Mouse (Mus musculus) brain, embryonic 18.5 days (tissue): Measurements from ENCODE around the gene Egf.
"Not testable (repeated sequence)": the region's sequence is repeated elsewhere in the genome, so short reads cannot be mapped to it uniquely, and the experiment has no call there.

Experiments used
- DNase-seq: peaks from one replicate; pipeline ENCODE4 v3.0.0-alpha.2; 2012; ENCODE audit warnings: low read depth, low spot score

Gene Egf

GRCm38 (mm10) chr3:129754650-129755604, at the start of gene Egf:
TSS of gene Egf (minus strand) at chr3:129755316.
- DNase-seq = peak; percentile 12

DNA sequence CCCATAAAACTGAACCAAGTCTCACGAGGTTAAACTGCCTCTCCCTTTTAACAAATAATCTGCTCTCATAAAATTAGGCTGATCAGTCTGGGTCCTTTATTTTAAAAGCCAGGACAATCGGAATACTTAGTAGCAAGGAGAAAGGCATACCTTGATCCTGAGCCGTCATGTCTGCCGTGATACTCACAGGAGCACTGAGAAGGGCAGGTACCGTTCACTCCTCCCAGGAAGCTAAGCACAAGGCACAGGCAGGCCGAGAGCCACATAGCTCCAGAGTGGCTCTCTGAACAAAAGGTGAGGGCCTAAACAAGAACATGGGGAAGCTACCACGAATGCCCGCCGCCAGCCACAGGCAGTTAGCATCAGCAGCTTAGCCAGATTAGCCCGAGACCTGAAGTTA, 48.6 kb upstream of the Egf start, which contains the start of gene Lrit3:
Gene Lrit3 (minus strand): TSS at position 266 of the 400 bp plus-strand sequence.
- DNase-seq = no peak

GRCm38 (mm10) chr3:129799011-129799410, 43.9 kb upstream of the Egf start:
- DNase-seq = no peak

- no peak for DNase-seq
Measured at GRCm38 (mm10) chr3:129798551-129798950, 43.4 kb upstream of the Egf start.

DNA sequence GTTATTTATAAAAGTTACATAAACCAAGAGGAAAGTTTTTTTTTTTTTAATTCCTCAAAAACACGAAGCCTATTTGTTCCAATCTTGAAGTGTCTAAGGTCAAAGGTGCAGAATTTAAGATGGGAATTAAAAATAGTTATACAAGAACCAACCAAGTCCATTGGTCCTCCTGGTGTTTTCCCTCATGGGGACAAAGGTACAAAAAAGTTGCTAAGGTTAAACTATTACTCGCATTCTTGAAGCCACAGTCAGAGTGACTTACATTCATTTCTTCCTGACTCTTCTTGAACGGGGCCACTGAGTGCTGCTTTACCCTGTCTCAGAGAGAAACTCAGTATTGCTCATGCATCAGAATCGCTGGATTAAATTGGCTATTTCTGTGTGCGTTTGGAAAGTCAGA, 42.2 kb upstream of the Egf start:
- no peak for DNase-seq

GRCm38 (mm10) chr3:129793801-129794200, 38.7 kb upstream of the Egf start:
- no peak for DNase-seq

DNA sequence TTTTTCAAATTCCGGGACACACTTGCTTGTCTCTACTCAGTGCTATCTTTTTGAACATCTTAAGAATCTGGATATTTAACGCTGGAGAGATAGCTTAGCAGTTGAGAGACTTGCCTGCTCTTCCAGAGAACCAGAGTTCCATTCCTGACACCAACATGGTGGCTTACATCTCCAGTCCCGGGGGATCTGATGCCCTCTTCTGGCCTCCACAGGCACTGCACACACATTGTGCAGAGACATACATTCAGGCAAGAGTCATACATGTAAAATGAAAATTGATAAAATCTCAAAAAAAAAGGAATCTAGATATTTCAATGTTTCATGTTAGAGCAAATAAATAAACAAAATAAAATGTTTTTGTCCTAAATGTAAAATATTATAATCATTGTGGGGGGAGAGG, 27.6 kb upstream of the Egf start:
- no peak for DNase-seq

DNA sequence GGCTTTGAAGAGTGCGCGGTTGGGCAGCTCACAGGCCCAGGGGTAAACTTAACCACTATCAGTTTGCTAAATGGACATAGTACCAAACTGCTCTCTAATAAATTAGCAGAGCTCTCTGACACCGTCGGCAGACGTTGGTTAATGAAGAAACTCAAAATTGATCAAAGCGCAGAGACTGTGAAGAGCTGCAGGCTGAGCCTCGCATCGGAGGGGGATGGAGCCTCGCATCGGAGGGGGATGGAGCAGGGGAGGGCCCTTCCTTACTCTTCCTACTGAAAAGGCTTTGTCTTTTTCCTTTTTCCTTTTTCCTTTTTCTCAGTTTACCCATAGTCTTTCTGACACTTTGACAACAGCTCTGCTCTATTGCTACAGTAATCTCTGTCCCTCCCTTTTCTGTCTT, 26.3 kb upstream of the Egf start:
- no peak for DNase-seq

GRCm38 (mm10) chr3:129771210-129771609, 16.1 kb upstream of the Egf start:
- DNase-seq = no peak

DNA sequence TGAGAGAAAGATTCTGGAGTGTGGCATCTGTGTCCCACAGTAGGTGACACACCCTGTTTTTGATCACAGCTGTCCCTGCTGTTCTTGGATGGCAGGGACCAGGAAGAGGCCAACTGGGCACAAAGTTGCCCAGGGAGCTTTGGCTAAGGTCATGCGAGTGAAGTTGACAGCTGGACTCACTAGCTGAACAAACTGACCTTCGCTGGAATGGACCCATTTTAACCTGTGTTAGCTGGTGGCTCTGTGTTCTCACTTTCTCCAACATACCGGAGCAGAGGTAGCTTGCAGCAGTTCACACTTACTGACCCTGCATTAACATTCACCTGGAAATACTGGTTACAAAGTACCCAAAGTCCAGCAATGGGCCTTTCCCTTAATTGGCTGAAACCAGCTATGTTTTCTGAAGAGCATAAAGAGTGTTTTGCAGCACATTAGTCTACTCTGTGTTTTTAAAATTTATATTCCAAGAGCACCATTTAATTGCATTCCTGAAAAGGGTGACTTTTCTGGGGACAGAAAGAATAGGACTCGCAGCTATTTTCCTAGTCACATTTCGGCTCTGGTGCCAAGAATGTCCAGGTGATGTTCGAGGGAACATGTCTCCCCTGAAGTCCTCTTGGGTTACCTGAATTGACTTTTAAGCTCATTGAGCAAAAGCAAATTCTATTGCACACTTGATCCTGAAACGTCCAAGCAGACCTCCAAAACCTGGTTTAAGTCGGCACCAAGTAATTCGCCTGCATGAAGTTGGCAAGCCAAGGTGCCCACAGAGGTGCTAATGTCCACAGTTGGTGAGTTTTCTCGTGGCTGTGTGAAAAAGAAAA, 12.1 kb upstream of the Egf start:
- no peak for DNase-seq

GRCm38 (mm10) chr3:129766106-129766505, 11.0 kb upstream of the Egf start:
- no peak for DNase-seq

DNA sequence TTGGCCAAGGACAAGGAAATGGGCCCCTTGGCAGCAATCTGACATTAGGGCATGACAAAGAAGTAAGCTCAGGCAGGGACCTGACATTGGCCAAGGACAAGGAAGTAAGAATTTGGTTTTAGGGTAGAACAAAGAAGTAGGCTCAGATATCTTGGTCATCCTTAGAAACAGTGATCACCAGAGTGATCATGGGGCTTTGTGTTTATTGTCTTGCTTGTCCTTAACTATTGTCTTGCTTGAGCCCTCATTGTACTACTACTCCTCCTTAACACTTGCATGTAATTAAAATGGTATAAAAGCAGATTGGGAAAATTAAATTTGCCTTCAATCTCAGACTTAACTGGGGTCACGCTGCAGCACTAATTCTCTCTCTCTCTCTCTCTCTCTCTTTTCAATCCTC, 2.5 kb upstream of the Egf start:
- DNase-seq = not testable (repeated sequence)

GRCm38 (mm10) chr3:129744803-129745202, 10.3 kb downstream of the Egf start:
- DNase-seq = no peak

DNA sequence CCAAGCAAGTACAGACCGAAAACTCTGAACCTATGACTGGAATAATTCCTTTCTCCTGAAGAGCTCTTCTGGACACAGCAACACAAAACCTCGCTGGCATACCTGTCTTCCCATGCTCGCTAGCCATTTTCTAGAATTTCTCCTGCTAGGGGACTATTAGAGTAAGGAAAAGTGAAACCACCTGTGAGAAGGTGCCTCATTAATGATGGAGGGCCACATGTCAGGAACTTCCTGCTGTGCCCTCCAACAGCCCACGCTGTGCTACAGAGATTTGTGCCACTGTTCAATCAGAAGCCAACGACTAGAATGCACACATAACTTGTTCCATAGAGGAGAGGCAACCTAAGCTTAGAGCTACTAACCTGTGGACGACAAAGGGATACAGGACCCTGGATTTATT, 12.3 kb downstream of the Egf start:
- DNase-seq = no peak

DNA sequence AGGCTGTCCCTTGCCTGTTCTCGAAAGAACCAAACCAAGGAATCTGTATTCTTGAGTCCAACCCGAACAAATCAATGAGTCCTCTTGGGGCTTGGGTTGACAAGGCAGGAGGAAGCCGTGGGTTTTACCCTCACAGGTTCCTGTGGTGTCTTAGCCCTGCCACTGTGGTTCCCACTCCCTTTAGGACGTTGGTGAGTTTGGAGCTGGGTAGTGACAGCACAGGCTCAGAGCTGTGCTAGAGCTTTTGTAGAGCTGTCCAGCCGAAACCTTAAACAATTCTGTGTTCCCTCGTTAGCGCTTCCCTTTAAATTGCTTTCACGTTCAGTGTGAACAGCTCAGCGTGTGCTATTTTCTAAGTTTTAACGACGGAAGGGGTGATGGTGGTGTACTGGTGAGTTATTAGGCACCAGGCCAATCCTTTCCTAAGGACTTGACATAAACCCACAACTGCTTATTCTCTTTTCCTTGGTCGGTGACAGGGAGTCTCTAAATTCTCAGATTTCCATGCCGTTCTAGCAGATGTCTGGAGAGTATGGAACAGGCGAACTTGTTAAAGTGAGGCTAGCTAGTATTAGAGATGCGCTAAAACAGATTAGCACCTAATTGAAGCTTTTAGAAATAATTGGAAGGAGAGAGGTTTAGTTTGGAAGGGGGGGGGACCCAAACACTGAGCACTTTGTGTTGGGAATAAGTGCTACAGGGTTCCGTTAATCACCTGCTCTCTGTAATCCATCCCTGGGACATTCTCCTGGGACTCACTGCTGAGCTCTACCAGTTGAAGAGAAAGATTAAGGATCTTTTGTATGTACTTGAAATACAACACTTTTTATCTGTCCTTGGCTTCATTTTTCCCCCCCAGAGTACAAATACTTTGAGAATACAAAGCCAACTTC, 16.6 kb downstream of the Egf start:
- DNase-seq = no peak

- DNase-seq = no peak
Measured at GRCm38 (mm10) chr3:129731636-129732035, 23.5 kb downstream of the Egf start.

DNA sequence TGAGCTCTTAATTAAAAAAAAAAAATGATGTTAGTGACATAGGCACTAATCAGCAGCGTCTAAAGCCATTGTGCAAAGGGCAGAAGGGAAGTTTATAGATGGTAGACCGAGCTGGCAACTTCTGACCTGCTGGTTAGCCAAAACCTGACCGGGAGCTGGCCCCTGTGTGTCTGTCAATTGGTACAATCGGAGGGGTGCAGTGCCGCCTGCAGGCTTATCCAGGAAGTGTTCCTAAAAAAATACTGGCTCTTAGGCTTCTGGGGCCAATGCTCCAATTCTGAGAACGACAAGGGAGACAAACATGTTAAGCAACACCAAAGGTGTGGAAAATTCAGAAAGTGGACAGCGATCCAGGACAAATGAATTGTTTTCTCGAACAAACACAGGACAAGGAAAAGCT, 24.7 kb downstream of the Egf start:
- no peak for DNase-seq

DNA sequence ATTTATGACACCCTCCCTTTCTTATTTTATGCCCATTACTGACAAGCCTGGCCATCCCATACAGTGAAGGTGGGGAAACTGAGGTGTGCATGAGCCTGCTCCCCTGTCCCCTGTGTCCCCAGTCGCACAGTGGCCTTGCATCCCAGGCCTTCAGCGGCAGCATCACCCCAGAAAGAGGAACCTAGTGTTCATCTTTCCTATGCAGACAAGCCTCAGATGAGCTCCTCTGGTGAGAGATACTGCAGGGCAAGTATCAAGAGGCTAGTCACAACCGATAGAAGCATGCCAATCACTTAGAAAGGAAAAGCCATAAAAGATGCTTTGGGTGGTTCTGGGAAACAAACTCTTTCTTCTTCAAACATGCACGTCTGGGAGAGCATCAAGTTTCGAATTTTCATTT, 25.2 kb downstream of the Egf start:
- no peak for DNase-seq

DNA sequence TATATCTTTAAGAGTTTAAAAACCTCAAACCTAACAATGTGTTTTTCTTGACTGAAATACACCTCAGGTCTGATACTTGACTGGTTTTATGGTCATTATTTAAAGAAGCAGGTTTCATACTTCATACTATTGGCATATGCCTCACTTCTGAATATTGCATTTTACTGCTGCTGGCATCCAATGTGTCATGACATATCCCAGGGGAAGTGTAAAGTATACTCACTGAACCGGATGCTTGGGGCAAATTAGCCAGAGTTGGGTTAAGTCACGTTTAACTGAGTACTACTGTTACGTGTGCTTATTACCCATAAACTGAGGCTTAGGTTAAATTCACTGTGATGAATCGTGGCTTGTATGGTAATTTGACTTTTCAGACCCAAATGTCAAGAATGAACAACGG, 29.5 kb downstream of the Egf start:
- no peak for DNase-seq

- peak; percentile 91 for DNase-seq
Measured at GRCm38 (mm10) chr3:129724961-129725501, 30.1 kb downstream of the Egf start.

- no peak for DNase-seq
Measured at GRCm38 (mm10) chr3:129724505-129724904, 30.6 kb downstream of the Egf start.
